Mouse (Mus musculus): ENCODE data around the gene Pdlim4.

DNA sequence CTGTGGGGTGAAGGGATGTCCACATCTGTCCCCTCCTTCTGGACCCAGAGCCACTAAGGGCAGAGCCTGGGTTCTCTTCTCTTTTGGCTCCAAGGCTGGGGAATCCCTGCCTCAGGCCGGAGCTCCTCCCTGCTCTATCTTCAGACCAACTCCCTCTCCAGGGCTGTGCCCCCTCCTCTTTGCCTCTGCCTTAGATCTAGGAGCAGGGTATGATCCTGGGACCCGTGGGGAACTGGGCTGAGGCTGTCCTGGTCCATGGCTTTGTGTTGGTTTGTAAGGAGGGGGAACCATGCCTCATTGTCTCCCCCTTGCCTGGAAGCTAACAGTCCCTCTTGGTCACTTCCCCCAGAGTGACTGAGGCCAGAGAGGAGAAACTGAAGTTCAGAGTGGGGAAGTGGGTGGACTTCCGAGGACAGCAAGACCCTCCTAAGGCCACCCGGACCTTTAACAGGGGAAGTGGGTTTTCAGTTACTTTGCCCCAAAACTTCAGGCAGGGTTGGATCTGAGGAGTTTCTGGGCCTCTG lies 756 bp downstream of the Pdlim4 start:
- TF ChIP-seq JUND (conservative IDR thresholded peaks at IDR 0.05; ENCODE audit: low read depth, low read length) = no peak
- TF ChIP-seq CTCF (conservative IDR thresholded peaks at IDR 0.05 in 1 of 2, IDR thresholded peaks at IDR 0.05 in 1 of 2; ENCODE audit: low read depth in 2 of 2, low read length in 2 of 2) = no peak
- TF ChIP-seq SMC3 (IDR thresholded peaks at IDR 0.05; ENCODE audit: low read depth, low read length) = no peak
- TF ChIP-seq EP300 (IDR thresholded peaks at IDR 0.05; ENCODE audit: low read length) = no peak
- TF ChIP-seq ZKSCAN1 (IDR thresholded peaks at IDR 0.05; ENCODE audit: borderline replicate concordance, low read depth, low read length) = no peak
- no peak for TF ChIP-seq POLR2A (IDR thresholded peaks at IDR 0.05; ENCODE audit: low read depth, low read length)
- TF ChIP-seq ZNF384 (IDR thresholded peaks at IDR 0.05; ENCODE audit: low read depth, low read length) = no peak
- TF ChIP-seq E2F4 (IDR thresholded peaks at IDR 0.05; ENCODE audit: insufficient replicate concordance, low read depth, low read length) = no peak
- TF ChIP-seq USF2 (conservative IDR thresholded peaks at IDR 0.05; ENCODE audit: low read depth, low read length) = no peak

Data from CH12.LX (cell line).